Mouse (Mus musculus): ENCODE results near the gene Apela. TPM values are rescaled to one million over a fixed set of nuclear protein-coding genes. Genes with fewer than 3 reads are reported as not detected.

The Apela gene
- polyA plus RNA-seq, 1 experiment: not detected

DNA sequence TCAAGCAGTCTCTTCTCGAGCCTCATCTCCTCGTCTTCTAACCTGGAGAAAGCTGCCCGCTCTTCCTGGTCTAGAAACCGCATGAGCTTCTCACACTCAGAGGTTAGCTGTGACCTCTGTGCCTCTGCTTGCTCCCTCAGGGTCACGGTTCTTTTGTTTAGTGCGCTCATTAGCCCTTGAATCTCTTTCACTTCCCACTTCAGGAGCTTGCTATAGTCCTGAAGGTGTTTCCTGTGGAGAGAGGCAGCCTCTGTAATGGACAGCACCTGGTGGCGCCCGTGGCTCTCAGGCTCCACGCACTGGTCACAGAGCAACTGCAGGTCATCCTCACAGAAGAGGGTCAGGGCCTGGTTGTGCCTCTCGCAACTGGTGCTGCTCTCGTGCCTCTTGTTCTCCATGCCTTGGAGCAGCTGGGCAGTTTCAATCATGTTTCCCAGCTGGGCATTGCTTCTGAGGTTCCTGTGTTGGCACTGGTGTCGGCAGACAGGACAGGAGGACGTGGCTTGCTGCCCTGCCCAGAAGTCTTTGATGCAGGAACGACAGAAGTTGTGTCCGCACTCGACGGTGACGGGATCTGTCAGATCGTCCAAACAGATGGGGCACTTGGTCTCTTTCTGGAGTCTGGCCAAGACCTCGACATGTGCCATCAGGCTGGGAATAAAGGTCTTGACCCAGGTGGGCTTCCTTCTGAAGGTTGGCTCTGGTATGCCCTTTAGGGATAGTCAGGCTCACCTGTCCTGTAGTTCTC lies 53.8 kb downstream of the Apela start:
- WGBS: 64% methylated on average over 20 of the region's 20 CpGs
- Histone ChIP-seq H3K27me3 (ENCODE audit: control insufficient read depth, insufficient read depth, low read length) (no peaks in the 10 kb centered on the region), H3K27ac (ENCODE audit: insufficient read depth, low read length) (no peak overlapping the region), H3K4me3 (ENCODE audit: extremely low read depth, insufficient read depth, insufficient read length) (no peak overlapping the region), H3K4me1 (ENCODE audit: control insufficient read depth, insufficient read depth, insufficient read length) (no peaks in the 10 kb centered on the region), H3K36me3 (ENCODE audit: control insufficient read depth, insufficient read depth, low read length) (no peaks in the 10 kb centered on the region)
- DNase-seq (ENCODE audit: low read depth in 1 of 2, low spot score in 2 of 2): no peak
- TF ChIP-seq POLR2A (IDR thresholded peaks at IDR 0.05; ENCODE audit: low read depth, low read length) (no peak), CTCF (IDR thresholded peaks at IDR 0.05; ENCODE audit: extremely low read depth, insufficient read depth, insufficient read length, insufficient replicate concordance) (no peak)

Other genes starting within 250 kb of the Apela start
- 5.2 and 5.3 TPM in 2 replicates for gene Klhl2, start 187.3 kb downstream of the Apela start, polyA plus RNA-seq (2012; rRNA removed)
- gene Tmem192, start 90.2 kb downstream of the Apela start, polyA plus RNA-seq (2012; rRNA removed): 40.0 and 51.9 TPM in 2 replicates
- gene Trim75, start 49.5 kb downstream of the Apela start, polyA plus RNA-seq (2012; rRNA removed): not detected in 2 replicates
- not detected in 2 replicates for gene Trim61, start 18.8 kb downstream of the Apela start, polyA plus RNA-seq (2012; rRNA removed)
- not detected in 2 replicates for gene Trim60, start 18.8 kb downstream of the Apela start, polyA plus RNA-seq (2012; rRNA removed)
- not detected in 2 replicates for gene Gm10663, start 37.7 kb upstream of the Apela start, polyA plus RNA-seq (2012; rRNA removed)
- not detected in 2 replicates for gene BC030870, start 92.2 kb upstream of the Apela start, polyA plus RNA-seq (2012; rRNA removed)

Measured in spleen, adult 2 months (tissue).